Comparison of ENCODE assay signal across 9 mouse cellular contexts in the genomic region with DNA sequence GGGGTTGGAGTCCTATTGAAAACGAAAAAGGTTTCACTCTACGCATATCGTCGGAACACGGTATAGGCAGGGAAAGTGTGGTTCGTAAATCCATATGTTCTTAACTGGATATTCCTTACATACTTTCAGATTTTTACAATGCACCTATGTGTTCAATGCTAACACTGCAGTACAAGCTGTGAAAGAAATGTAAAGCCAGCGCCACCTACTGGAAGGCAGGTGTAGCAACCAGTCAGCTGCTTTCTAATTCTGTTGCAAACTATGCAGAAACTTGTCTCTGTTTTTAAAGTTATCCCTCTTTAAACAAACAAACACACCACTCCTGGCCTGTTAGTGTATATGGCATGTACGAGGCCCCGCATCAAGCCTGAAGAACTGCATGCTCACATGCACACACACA. TPM values are rescaled to one million over a fixed set of nuclear protein-coding genes. Genes with fewer than 3 reads are reported as not detected.
DNase-seq lines count a peak whose midpoint lies in the region; ATAC-seq lines count a peak whose summit lies in the region.
"Had no signal": no experiment of that assay in that cellular context is flagged by ENCODE, and none has a peak within 500 bp of the region (broad histone marks: within the 10 kb centered on the region; RNA-seq: fewer than 3 reads in every experiment).

No protein-coding gene starts in this region.

- intact Hi-C loops in heart, postnatal 14 days (cut with DNase I), result loop anchor here (5.0 to 10.0 kb wide), 4 partner anchors 57 to 617 kb away; no protein-coding TSS in a partner anchor

- no peak overlapping the region for H3K9ac ChIP-seq in intestine, embryonic 14.5 days (ENCODE audit: low read length)
- H3K9ac ChIP-seq in intestine, embryonic 15.5 days, result no peak overlapping the region

- no peaks in the 10 kb centered on the region for H3K27me3 ChIP-seq in intestine, embryonic 14.5 days (replicated peaks; ENCODE audit: control insufficient read depth, insufficient read depth, low read length)
- H3K27me3 ChIP-seq in intestine, embryonic 15.5 days (replicated peaks), result no peaks in the 10 kb centered on the region
- H3K27me3 ChIP-seq in splenic B cell, adult 2 months (ENCODE audit: control insufficient read depth, insufficient read depth, low read length, poor library complexity, severe bottlenecking), result no peaks in the 10 kb centered on the region
- H3K27me3 ChIP-seq: megakaryocyte, embryonic 14.5 days had no signal

- H3K9me3 ChIP-seq in intestine, embryonic 14.5 days (ENCODE audit: control insufficient read depth, low read length), result no peaks in the 10 kb centered on the region
- no peaks in the 10 kb centered on the region for H3K9me3 ChIP-seq in intestine, embryonic 15.5 days
- H3K9me3 ChIP-seq: megakaryocyte, embryonic 14.5 days had no signal

- DNase-seq in intestine, embryonic 14.5 days (ENCODE audit: low spot score), result peak; percentile 86
- DNase-seq in MN1 (ENCODE audit: low spot score), result peak; percentile 86
- peak; percentile 67 to 81 for DNase-seq in heart, postnatal 14 days
- DNase-seq in layer of hippocampus, adult 9-11 months, result peak; percentile 27
- DNase-seq in lung, postnatal 36 days, result peak; percentile 78
- peak; percentile 78 for DNase-seq in splenic B cell, adult 2 months (ENCODE audit: low read depth, low spot score)

- H3K4me1 ChIP-seq in intestine, embryonic 14.5 days (replicated peaks; ENCODE audit: control insufficient read depth, insufficient read depth, low read length), result peaks cover 7% of the 10 kb centered on the region; the same call in 1 of the 2 replicates
- H3K4me1 ChIP-seq in intestine, embryonic 15.5 days (replicated peaks), result no peaks in the 10 kb centered on the region

- no peak overlapping the region for H3K4me2 ChIP-seq in intestine, embryonic 14.5 days (ENCODE audit: low read length)
- no peak overlapping the region for H3K4me2 ChIP-seq in intestine, embryonic 15.5 days (replicated peaks)

- H3K27ac ChIP-seq in intestine, embryonic 14.5 days (ENCODE audit: low read depth), result no peak overlapping the region
- H3K27ac ChIP-seq in intestine, embryonic 15.5 days, result no peak overlapping the region

- no peaks in the 10 kb centered on the region for H3K36me3 ChIP-seq in intestine, embryonic 14.5 days (ENCODE audit: control insufficient read depth, insufficient read depth, low read length)
- H3K36me3 ChIP-seq in intestine, embryonic 15.5 days, result no peaks in the 10 kb centered on the region
- no peaks in the 10 kb centered on the region for H3K36me3 ChIP-seq in splenic B cell, adult 2 months (ENCODE audit: control insufficient read depth, insufficient read depth, low read length, poor library complexity, severe bottlenecking)

- ATAC-seq in intestine, embryonic 14.5 days (replicated peaks; ENCODE audit: low FRiP score, low TSS enrichment, low read depth), result peak; percentile 71
- no peak for ATAC-seq in intestine, embryonic 15.5 days
- ATAC-seq in common myeloid progenitor, adult 5-6 weeks (replicated peaks; ENCODE audit: low read depth, poor library complexity, severe bottlenecking), result peak; percentile 84

- 9% methylated on average over 9 of the region's 9 CpGs for WGBS in intestine, embryonic 14.5 days
- WGBS in intestine, embryonic 15.5 days, result 10% methylated on average over 9 of the region's 9 CpGs

- H3K4me3 ChIP-seq in intestine, embryonic 14.5 days (ENCODE audit: low read depth, low read length), result no peak overlapping the region
- H3K4me3 ChIP-seq in intestine, embryonic 15.5 days (replicated peaks), result no peak overlapping the region
- H3K4me3 ChIP-seq: megakaryocyte, embryonic 14.5 days had no signal

RNA-seq across cellular contexts. Expression of gene Msrb3, which starts 34.5 kb away (rescaled TPM):
- polyA plus RNA-seq in intestine, embryonic 14.5 days (2014; fragmentation: Nextera tagmentation; extraction: Ambion mirVana), result 17.6 and 18.2 TPM in 2 replicates
- 13.1 and 16.6 TPM in 2 replicates for polyA plus RNA-seq in intestine, embryonic 15.5 days (2015; fragmentation: Nextera tagmentation; extraction: Ambion mirVana)
- total RNA-seq in common myeloid progenitor, adult 5-6 weeks (2017), result 4.8 and 4.9 TPM in 2 replicates
- 100 to 1,000 TPM; 104 TPM for total RNA-seq in heart, postnatal 14 days (2021)

Comparison
In these comparisons a context has a peak if more than half of its experiments do, and no peak if none do; other contexts are left out.
1. DNase-seq: peak in every context shown above with its lines; median percentile 86 in intestine, embryonic 14.5 days; 86 in MN1; 78 in lung, postnatal 36 days; 78 in splenic B cell, adult 2 months; 74 in heart, postnatal 14 days; 27 in layer of hippocampus, adult 9-11 months.
2. RNA of gene Msrb3, which starts 34.5 kb away (total RNA-seq): 104 TPM in heart, postnatal 14 days; 4.8 to 4.9 TPM in common myeloid progenitor, adult 5-6 weeks; every median in the first group is over 10 times any median in the second.